Mouse (Mus musculus) fat pad, adult 2 months (tissue): ENCODE data around the gene Kdm2b.

Experiments used
- DNase-seq: peaks from one replicate; pipeline ENCODE4 v3.0.0-alpha.2; 2011; ENCODE audit warnings: low read depth, low spot score; ENCODE audit errors: extremely low read depth

The Kdm2b gene

DNA sequence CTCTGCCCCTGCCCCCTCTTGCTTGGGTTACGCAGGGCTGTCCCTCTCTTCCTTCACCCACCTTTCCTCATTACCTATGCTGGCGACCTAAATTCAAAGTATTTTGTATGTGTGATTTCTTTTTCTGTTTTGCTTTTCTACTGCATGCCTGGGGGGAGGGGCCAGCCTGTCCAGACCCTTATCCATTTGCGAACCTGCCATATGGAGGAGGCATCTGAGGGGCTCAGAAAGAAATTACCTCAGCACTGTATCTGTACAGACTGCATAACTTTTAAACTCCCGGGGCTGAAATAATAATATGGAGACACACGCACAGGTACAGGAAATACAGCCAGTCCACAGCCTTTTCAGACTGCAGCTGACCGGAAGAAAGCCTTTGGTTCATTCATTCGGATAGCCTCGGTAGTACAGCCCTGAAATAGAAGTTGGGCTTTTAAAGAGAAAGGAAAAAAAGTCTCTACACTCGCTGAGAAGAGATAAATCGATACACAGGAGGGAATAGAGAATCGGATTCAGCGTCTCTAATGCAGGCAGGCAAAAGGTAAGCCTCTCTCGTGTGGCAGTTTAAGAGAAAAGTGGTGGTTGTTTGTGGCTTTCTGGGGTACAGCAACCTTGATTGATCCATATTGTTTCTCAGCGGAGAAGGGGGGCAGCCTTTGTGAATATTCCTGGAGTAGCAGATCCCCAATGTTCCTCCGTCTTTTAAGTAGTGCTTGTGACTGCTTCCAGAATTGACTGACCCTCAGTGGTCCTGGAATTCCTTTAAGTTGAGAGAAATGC lies at the start of gene Kdm2b:
TSS of gene Kdm2b (minus strand) at position 273 of the 780 bp plus-strand sequence.
- no peak for DNase-seq

DNA sequence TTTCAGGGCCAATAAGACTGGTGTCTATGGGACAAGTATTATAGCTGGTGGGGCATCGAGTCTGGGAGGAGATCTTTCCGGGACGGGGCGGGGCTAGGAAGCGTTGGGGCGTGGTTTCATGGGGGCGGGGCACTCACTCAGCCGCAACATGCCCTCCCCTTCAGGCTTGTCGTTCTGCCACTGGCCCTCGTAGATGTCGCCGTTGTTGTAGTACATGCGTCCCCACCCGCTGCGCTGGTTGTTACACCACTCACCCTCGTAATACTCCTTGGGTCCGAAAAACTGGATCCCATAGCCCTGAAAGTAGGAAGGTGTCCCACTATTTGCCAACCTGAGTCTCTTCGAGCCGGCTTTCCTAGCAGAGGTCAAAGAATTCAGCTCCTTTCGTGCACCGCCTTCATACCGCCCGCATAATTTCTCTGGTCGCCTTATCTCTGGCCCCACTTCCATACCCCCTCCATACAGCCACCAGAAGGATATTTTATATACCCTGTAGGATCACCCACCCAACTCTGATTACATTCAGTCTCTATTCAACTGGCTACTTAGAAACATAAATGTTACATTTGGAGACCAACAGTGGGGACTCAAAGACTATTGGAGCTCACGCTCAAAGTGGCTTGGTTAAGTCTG lies 49.6 kb upstream of the Kdm2b start:
- no peak for DNase-seq

DNA sequence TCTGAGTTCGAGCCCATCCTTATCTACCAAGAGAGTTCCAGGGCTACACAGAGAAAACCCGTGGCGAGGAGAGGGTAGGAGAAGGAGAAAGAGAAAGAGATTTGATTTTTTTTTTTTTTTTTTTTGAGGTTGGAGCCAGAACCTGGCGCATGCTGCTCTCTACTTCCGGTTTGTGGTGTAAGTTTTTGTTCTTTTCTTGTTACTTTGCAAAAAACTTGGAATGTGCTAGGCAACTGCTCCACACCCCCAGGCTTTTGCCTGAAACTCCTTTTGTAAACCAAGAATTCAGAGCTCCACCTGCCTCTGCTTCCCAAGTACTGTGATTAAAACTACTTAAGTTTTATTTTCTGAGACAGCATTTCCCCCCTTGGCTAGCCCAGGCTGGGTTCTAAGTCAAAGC lies 48.5 kb upstream of the Kdm2b start:
- DNase-seq: no peak

DNA sequence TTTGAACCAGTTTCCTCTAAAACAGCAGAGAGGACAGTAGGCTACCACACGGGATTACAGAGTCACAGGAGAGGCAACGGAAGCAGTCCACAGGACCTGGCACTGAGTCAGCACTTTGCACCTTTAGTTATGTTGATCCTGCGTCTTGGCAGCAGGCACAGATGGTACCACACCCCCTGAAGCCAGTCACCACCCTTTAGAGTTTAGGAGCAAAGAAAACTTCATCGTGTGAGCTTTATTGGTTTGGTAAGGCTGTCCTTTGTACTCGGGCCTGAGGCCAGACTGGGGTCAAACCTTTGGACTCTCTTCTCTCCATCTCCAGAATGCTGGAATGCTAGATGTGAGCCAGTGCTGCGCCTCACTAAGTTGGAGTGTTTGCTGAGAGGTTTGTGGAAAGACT lies 45.9 kb upstream of the Kdm2b start:
- no peak for DNase-seq

DNA sequence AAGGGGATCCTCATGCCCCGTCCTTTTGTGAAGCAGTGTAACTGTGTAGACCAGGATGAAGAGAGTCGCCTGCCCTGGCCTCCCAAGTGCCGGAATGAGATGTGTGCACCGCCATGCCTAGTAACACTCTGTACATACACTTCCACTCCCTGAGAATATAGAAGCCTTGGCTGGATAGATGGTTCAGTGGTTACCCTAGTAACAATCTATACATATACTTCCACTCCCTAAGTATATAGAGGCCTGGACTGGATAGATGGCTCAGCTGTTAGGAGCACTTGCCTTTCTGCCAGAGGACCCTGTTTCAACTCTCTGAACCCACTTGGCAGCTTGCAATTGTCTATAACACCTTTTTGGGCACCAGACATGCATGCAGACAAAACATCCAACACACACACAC lies 45.5 kb upstream of the Kdm2b start:
- no peak for DNase-seq

DNA sequence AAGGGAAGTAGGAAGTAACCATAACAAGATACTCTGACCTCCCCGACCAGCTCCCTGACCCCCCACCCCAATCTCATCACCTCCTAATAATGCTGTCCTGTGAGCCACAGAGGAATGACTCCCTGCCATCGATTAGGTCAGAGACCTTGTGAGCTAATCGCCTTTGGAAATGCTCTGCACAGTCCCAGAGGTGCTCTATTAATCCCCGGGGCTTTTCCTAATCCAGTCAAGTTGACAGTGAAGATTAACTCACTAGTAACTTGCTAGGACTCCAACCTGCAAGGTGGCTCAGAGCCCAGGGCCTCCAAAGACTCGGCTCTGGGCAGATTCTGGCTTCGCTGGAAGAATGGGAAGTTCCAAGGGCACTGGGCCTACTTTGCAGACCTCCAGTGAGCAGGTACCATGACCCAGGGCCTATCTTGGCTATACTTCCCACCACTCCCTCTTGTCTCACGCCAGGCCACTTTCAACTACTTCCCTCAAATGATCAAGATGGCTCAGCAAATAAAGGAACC lies 44.1 kb upstream of the Kdm2b start:
- DNase-seq: no peak

DNA sequence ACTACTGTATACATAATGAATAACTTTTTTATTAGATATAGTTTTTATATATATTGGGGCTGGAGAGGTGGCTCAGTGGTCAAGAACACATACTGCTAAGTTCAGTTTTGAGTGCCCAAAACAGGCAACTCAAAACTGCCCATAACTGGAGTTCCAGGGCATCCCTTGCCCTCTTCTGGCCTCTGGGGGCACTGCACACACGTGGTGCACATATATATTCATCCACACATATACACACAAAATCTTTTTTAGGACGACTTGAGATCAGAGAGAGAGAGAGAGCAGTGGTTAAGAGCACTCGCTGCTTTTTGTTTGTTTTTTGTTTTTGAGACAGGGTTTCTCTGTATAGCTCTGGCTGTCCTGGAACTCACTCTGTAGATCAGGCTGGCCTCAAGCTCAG lies 41.7 kb upstream of the Kdm2b start:
- no peak for DNase-seq

DNA sequence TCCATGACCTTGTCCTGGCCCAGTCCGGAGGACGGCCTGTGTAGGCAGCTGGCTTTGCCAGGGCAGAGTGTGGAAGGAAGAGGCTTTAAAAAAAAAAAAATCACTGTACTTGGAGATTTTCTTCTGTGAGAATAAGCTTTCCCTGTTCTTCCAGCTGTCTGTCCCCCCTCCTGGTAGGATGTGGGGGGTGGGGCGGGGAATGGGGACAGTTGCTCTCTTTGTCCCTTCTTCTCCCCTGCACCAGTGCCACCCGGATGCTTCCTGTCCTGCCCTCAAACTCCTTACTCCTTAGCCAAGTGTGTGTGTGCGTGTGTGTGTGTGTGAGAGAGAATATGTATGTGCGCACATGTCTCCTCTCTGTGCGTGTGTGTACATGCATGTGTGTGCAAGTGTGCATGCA lies 40.1 kb upstream of the Kdm2b start:
- DNase-seq: no peak

DNA sequence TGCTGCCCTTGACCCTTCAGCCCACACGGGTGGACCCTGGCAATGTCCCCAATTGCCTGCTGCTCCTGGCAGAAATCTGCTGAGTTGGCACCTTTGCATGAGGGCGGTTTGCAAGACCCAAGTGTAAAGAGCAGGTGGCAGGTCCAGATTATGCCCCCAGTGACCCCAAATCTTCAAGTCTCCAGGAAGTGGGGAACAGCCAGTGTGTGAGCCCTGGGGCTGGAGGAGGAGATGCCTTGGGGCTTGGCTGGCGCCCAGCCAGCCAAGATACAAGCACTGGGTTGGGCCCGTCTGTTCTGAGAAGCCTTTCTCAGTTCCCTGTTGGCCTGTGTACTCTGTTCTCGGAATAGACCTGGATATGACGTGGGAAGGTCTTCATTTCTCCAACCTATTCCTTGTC lies 37.8 kb upstream of the Kdm2b start:
- DNase-seq: no peak

DNA sequence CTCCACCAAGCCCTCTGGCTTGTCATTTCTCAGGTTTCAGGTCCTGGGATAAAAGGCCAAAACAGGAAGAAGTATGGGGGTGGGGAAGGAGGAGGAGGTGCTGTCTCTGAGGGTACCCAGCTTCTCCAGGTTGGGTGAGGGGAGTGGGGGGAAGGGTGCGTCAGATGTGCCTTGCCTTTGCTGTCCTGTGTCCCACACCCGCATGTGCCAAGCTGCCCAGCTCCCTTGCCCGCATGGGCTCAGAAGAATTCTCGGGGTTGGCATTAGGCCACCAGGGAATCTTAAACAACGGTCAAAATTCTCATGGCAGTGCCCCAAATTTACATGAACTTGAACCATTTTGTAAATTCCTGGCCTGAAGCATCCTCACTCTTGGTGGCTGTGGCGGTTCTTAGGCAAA lies 36.8 kb upstream of the Kdm2b start:
- DNase-seq: no peak

DNA sequence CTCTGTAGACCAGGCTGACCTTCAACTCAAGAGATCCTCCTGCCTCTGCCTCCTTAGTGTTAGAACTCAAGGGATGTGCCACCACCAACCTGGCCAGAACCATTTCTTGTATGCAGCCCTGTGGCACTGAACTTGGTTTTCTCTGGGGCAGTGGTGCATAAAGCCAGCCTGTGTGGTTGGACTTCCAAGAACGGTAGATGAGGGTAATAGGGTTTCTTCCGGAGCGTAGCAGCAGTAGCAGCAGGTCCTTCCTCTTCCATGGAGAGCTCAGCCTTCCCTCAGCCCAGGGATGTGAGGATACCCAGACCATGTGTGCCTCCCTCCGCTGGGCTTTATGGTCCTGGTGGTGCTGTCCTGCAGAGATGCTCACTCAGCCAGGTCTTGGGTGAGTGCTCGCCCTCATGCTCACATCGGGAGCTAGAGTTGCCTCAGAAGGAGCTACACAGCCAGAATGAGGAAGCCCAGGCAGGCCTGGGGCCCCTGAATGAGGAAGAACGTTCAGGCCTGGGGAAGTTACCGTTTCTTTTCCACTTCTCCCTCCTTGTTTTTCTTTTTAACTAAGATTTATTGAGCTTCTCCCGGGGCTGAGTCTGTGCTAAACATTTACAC lies 35.4 kb upstream of the Kdm2b start:
- no peak for DNase-seq

DNA sequence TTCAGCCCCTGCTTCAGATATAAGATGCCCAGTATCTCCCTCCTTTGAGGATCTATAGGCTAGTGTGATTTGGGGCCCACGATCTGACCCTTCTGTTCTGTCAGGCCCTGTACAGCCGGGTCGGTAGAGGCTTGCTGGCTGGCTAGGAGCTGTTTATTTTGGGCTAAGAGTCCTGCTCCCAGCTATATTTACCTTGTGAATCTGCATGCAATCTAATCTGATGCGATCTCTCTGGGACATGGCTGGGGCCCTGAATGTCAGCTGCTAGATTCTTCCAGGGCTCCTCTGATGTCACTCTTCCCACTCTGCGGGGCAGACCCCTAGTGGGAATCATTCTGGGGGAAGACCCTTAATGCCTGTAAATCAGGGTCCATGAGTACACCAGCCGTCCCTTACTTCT lies 34.7 kb upstream of the Kdm2b start:
- no peak for DNase-seq

DNA sequence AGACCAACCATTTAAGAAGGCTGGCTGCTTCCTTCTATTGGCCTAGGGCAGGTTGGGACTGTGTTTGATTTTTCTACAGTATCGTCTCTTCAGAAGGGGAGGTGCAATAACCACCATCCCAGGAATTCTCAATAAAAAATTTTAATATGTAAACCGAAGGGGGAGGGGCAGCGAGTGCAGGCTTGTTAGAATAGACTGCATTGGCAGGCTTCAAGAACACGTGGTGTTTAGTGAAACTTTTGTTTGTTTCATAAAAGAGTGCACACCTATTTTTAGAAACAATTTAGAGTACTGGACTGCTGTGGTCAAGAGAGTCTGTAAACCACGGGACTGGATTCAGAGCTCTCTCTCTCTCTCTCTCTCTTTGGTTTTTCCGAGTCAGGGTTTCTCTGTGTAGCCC lies 33.4 kb upstream of the Kdm2b start:
- DNase-seq: no peak

DNA sequence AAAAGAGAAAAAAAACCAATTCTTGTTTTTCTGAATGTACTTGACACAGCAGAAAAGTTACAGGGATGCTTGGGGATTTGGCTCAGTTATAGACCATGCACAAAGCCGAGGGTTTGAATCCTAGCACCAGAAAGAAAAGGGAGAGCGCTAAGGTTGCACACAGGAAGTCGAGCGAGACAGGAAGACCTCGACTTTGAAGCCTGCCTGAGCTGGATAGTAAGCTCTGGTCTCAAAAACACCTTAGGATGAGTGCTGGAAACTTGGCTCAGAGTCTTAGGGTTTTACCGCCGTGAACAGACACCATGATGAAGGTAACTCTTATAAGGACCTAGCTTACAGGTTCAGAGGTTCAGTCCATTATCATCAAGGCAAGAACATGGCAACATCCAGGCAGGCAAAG lies 31.8 kb upstream of the Kdm2b start:
- DNase-seq: no peak

DNA sequence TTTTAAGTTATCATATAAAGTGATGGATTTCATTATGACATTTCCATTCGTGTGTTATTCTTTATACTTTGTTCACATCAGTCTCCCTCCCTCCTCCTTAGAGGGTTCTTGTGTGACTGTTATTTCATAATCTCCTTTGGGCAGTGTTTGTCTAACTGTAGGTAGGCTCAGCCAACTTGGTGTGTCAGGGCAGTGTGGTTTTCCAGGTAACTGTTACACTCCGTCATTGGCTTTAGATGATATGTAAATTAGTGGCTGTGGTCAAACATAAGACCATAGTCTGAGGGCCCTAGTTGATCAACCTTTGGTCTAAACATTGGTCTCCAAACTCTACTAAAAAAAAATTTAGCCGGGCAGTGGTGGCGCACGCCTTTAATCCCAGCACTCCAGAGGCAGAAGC lies 30.8 kb upstream of the Kdm2b start:
- no peak for DNase-seq

DNA sequence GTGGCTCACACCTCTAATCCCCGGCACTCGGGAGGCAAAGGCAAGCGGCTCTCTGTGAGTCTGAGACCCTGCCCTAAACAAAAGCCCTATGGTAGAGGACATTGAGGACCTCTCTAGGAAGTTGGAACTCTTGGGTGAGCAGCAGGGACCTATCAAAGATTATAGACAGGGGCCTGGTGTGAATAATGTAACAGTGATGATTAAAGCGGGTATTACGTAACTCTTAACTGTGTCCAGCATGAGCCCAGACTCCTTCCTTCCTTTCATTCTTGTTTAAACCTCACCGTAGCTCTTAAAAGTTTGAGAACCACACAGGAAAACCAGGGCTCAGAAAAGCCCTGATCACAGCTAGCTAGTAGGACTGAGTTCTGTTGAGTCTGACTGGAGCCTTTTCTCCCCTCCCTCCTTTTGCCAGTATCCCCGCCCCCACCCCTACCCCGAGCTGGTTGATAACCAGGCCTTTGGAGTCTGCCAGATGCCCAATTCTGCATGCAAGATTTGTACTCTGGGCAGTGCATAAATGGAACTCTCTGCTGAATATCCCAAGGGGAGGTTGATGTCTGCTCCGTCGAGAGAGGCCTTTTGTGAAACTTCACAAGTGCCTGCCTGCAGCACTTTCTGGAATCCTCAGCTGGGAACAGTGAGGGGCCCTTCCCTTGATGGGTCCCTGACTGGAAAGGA lies 29.9 kb upstream of the Kdm2b start:
- DNase-seq: no peak

DNA sequence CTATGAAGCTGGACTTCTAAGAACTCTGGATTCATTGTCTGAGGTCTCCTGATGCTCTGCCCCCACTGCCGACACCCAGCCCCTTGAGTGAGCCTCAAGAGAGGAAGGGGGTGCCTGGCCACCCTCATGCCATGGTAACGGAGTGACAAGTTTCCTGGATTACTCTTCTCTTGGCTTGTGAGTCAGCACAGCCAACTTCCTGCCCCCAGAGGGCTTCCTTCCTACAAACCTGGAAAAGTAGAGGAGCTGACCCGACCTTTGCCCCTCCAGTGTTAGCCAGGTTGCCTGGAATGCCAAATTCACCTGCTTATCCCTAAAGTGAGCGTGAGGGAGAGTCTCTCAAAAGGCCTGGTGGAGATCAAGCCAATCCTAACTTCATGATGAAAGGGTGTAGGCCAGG lies 27.9 kb upstream of the Kdm2b start:
- DNase-seq: no peak

DNA sequence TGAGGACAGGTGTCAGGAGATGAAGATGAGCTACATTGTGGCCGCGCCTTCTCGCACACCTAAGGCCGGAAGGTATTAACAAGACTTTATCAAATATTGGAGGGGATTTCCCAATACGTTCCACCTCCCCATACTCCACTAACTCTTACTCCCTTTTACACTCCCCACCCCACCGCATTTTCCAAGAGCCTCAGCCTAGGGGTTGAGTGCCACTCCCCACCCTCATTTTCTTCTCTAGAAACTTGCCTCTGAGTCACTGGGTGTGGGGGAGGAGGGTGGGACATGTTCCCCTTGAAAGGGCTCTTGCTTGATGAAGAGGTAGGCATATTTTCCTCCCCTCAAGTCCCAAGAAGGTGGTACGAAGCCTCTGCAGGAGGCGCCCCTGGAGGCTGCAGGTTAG lies 26.3 kb upstream of the Kdm2b start:
- DNase-seq: no peak

DNA sequence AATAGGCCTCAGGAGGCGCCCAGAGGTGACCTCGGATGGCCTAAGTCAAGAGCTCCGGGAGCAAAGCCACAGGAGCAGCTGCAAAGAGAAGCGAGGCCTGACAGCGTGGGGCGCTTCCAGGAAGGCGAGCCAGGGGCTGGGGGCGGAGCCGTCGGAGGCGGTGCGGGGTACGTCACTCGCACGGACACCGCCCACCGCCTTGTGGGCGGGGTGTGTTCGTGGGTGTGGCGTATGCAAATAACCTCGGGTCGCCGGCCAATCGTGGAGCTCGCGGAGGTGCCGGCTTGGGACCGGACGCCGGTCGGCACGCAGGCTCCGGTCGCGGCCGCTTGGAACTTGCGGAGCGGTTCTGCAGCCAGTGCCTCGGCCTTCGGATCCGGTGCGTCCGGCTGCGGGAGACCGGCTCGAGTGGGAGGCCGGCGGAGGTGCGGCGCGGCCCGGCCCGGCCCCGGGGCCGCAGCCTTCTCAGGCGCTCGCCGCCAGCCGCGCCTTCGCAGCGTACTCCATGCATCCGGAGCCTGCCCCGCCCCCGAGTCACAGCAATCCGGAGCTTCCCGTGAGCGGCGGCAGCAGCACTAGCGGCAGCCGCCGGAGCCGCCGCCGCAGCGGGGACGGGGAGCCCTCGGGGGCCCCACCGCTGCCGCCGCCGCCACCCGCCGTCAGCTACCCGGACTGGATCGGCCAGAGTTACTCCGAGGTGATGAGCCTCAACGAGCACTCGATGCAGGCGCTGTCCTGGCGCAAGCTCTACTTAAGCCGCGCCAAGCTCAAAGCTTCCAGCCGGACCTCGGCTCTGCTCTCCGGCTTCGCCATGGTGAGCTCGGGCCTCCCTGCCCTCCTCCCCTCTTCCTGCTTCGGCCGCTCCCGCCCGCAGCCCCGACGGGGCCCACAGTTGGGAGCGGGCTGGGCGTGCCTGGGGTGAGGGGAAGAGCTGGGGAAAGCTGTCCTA lies 25.4 kb upstream of the Kdm2b start, which contains the start of gene Orai1:
TSS of gene Orai1 (plus strand) at position 322 of the 949 bp plus-strand sequence.
- peak; percentile 57 for DNase-seq

DNA sequence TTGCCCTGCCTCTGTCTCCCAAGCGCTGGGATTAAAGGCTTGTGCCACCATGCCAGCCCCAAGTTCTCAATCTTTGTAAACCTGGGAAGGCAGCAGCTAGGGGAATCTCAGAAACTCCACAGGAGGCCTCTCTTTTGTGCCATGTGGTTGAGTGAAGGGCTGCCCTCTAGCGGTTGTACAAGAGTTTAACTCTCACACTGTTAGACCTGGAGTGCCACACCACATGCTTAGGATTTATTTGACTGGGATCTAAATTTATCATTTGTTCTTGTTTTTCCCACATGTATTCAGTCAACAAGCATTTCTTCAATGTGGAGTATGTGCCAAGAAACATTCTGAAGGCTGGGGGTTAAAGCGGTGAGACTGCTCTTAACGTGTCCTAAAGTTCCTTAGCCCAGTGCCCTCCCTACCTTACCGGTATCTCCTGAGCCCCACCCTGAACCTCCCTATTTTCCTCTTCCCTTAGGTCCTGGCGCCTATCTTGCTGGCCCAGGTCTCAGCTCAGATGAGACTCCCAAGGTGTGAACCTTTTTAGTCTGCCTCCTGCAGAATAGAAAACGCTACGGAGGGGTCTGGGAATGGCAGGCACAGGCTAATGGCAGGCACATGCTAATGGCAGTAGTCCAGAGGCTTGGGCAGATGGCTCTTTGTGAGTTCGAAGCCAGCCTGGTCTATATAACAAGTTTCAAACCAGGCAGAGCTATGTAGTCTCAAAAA lies 24.1 kb upstream of the Kdm2b start:
- DNase-seq: no peak
